In the genomic region with DNA sequence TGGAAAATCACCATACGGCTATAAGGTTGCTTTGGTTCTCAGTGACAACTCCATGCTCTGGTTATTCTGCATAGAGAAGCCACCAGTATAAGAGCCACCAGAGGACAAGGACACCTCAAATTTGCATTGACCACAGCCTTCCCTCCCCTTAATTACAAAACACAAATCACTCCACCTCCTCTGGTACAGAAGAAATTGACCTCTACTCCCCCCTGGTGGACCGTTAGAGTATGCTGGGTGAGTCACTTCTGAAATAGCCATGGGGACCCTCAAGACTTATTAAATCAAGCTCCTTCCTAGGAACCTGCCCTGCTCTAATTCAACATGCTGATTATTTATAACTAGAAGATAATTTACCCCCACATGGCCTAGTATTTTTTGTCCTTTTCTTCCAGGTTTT, we compare ENCODE assay signal across 8 mouse cellular contexts.
A peak's percentile ranks its signal among the peaks of the same experiment; 100 is the strongest.
DNase-seq lines count a peak whose midpoint lies in the region; ATAC-seq and TF ChIP-seq lines count a peak whose summit lies in the region.
"Had no signal": no experiment of that assay in that cellular context is flagged by ENCODE, and none has a peak within 500 bp of the region (broad histone marks: within the 10 kb centered on the region; RNA-seq: fewer than 3 reads in every experiment).

No protein-coding gene starts in this region.

- no peak overlapping the region for H3K4me3 ChIP-seq in kidney, postnatal 0 days (replicated peaks; ENCODE audit: low read depth, low read length)
- H3K4me3 ChIP-seq in kidney, embryonic 15.5 days (replicated peaks): no peak overlapping the region
- H3K4me3 ChIP-seq in embryonic facial prominence, embryonic 11.5 days (ENCODE audit: low read depth, low read length): no peak overlapping the region
- H3K4me3 ChIP-seq: embryonic facial prominence, embryonic 12.5 days had no signal

- DNase-seq in kidney, postnatal 0 days (ENCODE audit: low spot score): peak; percentile 81
- peak; percentile 6 for DNase-seq in 3T3-L1 (ENCODE audit: low read depth, low spot score)
- DNase-seq in B cell, adult 2 months: peak; percentile 0 to 4
- DNase-seq in embryonic facial prominence, embryonic 11.5 days (ENCODE audit: low spot score): peak; percentile 49
- no peak for DNase-seq in spleen, postnatal 10 days (ENCODE audit: low spot score in 2 of 2)

- no peak overlapping the region for H3K9ac ChIP-seq in kidney, postnatal 0 days (ENCODE audit: low read depth, low read length)
- H3K9ac ChIP-seq in kidney, embryonic 15.5 days: no peak overlapping the region
- no peak overlapping the region for H3K9ac ChIP-seq in embryonic facial prominence, embryonic 11.5 days (replicated peaks; ENCODE audit: low read length)
- H3K9ac ChIP-seq: embryonic facial prominence, embryonic 12.5 days had no signal

- no peaks in the 10 kb centered on the region for H3K4me1 ChIP-seq in kidney, postnatal 0 days (replicated peaks; ENCODE audit: insufficient read depth, low read length)
- no peaks in the 10 kb centered on the region for H3K4me1 ChIP-seq in kidney, embryonic 15.5 days
- no peaks in the 10 kb centered on the region for H3K4me1 ChIP-seq in embryonic facial prominence, embryonic 11.5 days (ENCODE audit: control insufficient read depth, insufficient read depth, low read length)
- H3K4me1 ChIP-seq: embryonic facial prominence, embryonic 12.5 days had no signal

- no peaks in the 10 kb centered on the region for H3K9me3 ChIP-seq in kidney, postnatal 0 days (replicated peaks; ENCODE audit: low read length)
- no peaks in the 10 kb centered on the region for H3K9me3 ChIP-seq in kidney, embryonic 15.5 days (replicated peaks)
- H3K9me3 ChIP-seq in embryonic facial prominence, embryonic 11.5 days (replicated peaks; ENCODE audit: control insufficient read depth, low read length): no peaks in the 10 kb centered on the region
- H3K9me3 ChIP-seq: embryonic facial prominence, embryonic 12.5 days had no signal

- TF ChIP-seq CTCF in kidney, postnatal 0 days (IDR thresholded peaks at IDR 0.05; ENCODE audit: low read depth): peak; percentile 77

- WGBS in kidney, postnatal 0 days: 41% methylated on average over 2 of the region's 2 CpGs
- 40% methylated on average over 2 of the region's 2 CpGs for WGBS in kidney, embryonic 15.5 days
- WGBS in embryonic facial prominence, embryonic 11.5 days: 49% methylated on average over 2 of the region's 2 CpGs

- no peak overlapping the region for H3K4me2 ChIP-seq in kidney, postnatal 0 days (ENCODE audit: low read length)
- H3K4me2 ChIP-seq in kidney, embryonic 15.5 days: no peak overlapping the region
- H3K4me2 ChIP-seq in embryonic facial prominence, embryonic 11.5 days (ENCODE audit: low read depth, low read length): no peak overlapping the region
- H3K4me2 ChIP-seq: embryonic facial prominence, embryonic 12.5 days had no signal

- no peak overlapping the region for H3K27ac ChIP-seq in kidney, postnatal 0 days
- no peak overlapping the region for H3K27ac ChIP-seq in kidney, embryonic 15.5 days
- no peak overlapping the region for H3K27ac ChIP-seq in embryonic facial prominence, embryonic 11.5 days (replicated peaks; ENCODE audit: low read depth, low read length)
- H3K27ac ChIP-seq: embryonic facial prominence, embryonic 12.5 days had no signal

- no peak for ATAC-seq in kidney, postnatal 0 days (replicated peaks; ENCODE audit: low FRiP score, low read depth)
- no peak for ATAC-seq in kidney, embryonic 15.5 days (replicated peaks; ENCODE audit: low FRiP score)
- ATAC-seq in embryonic facial prominence, embryonic 11.5 days (replicated peaks; ENCODE audit: insufficient number of reproducible peaks, low FRiP score, low TSS enrichment, low read depth): no peak
- ATAC-seq in monocyte, adult 5-6 weeks (replicated peaks; ENCODE audit: insufficient number of reproducible peaks, low FRiP score, low TSS enrichment, poor library complexity, severe bottlenecking): no peak

- no peaks in the 10 kb centered on the region for H3K36me3 ChIP-seq in kidney, postnatal 0 days (ENCODE audit: insufficient read depth, low read length)
- H3K36me3 ChIP-seq in kidney, embryonic 15.5 days: no peaks in the 10 kb centered on the region
- H3K36me3 ChIP-seq in embryonic facial prominence, embryonic 11.5 days (replicated peaks; ENCODE audit: control insufficient read depth, insufficient read depth, low read depth, low read length): no peaks in the 10 kb centered on the region
- H3K36me3 ChIP-seq: embryonic facial prominence, embryonic 12.5 days had no signal

- H3K27me3 ChIP-seq in kidney, postnatal 0 days (ENCODE audit: insufficient read depth, low read length): no peaks in the 10 kb centered on the region
- H3K27me3 ChIP-seq in kidney, embryonic 15.5 days: 0 out of 2 replicates have a peak, but pooled peaks cover 3% of the 10 kb centered on the region
- no peaks in the 10 kb centered on the region for H3K27me3 ChIP-seq in embryonic facial prominence, embryonic 11.5 days (ENCODE audit: control insufficient read depth, insufficient read depth, low read length)
- H3K27me3 ChIP-seq: embryonic facial prominence, embryonic 12.5 days had no signal

Comparison
In these comparisons a context has a peak if more than half of its experiments do, and no peak if none do; other contexts are left out.
1. DNase-seq: peak in kidney, postnatal 0 days (single experiment), 3T3-L1 (single experiment), B cell, adult 2 months (2 of 2) and embryonic facial prominence, embryonic 11.5 days (single experiment); none in spleen, postnatal 10 days (0 of 2).